Mouse (Mus musculus): ENCODE results near the gene Foxp3.

The Foxp3 gene

DNA sequence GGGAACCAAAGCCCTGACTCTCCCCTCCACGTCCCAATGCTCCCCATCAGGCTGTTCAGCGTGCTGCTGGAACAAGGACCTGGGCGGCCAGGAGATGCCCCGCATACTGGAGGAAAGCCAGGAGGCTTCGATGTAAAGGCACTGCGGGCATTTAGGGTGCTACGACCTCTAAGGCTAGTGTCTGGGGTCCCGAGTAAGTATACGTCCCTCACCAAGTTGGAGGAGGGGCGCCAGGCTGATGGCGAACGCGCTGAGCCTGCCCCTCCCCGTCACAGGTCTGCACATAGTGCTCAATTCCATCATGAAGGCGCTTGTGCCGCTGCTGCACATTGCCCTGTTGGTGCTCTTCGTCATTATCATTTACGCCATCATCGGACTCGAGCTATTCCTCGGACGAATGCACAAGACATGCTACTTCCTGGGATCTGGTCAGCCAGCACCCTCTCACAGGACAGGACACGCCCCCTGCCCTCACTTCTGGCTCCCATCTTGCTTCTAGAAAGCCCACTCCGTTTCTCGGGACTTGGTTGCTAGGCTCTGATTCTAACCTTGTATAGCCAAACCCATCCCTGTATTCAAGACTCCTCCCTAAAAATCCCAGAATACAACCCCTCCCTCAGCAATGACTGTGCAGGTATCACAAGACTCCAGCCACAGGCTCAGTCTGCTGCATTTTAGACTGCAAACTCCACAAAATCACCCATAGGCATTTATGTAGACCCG, 37.3 kb downstream of the Foxp3 start:
- DNase-seq (ENCODE audit: low read depth, low spot score) = no peak

DNA sequence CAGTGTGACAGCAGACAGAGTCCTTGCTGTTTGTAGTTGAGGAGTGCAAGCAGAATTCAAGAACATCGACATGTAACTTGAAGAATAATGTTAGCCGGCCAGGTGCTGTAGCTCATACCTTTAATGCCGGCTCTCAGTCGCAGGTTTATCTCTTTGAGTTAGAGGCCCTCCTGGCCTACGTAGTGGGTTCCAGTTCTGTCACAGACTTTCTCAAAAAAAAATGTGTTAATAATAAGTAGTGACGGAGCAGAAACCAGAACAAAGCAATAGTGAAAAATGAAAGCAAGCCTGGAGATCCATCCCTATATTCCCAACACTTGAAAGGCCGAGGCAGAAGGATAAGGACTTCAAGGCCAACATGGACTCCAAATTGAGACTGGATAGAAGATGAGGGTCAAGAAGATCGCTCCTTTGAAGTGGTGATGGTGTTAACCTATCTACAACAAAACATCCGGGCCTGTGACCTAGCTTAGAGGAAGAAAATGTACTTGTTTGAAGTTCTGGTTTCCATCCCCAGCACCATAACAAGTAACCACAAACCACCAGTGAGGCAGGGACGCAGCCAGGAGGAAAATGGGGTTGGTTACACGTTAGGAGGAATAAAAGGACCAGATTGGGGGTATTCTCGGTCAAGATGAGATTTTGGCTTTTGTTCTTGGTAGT, 44.6 kb downstream of the Foxp3 start:
- DNase-seq (ENCODE audit: low read depth, low spot score) = no peak

DNA sequence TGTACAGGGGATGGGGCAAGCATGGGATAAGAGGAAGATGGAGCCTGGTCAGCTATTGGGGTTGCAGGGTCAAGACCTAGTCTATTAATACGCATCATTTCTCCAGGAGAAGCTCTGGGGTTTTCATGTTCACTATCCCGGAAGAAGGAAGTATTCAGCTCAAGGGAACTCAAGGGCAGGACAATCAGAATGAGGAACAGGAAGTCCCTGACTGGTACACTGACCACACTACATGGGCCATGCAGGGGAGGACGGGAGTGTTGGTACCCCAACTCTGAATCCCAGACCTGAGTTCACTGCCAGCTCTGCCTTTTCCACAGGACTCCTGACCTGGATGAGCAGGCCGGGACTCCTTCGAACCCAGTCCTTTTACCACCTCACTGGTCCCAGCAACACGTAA, 59.1 kb downstream of the Foxp3 start:
- no peak for DNase-seq (ENCODE audit: low read depth, low spot score)

- DNase-seq (ENCODE audit: low read depth, low spot score) = no peak
These were observed 61.7 kb downstream of the Foxp3 start for GRCm38 (mm10) chrX:7635101-7635500.

GRCm38 (mm10) chrX:7638401-7639091, 65.1 kb downstream of the Foxp3 start, which contains the start of gene Syp:
TSS of gene Syp (plus strand) at chrX:7638471.
- no peak for DNase-seq (ENCODE audit: low read depth, low spot score)

DNA sequence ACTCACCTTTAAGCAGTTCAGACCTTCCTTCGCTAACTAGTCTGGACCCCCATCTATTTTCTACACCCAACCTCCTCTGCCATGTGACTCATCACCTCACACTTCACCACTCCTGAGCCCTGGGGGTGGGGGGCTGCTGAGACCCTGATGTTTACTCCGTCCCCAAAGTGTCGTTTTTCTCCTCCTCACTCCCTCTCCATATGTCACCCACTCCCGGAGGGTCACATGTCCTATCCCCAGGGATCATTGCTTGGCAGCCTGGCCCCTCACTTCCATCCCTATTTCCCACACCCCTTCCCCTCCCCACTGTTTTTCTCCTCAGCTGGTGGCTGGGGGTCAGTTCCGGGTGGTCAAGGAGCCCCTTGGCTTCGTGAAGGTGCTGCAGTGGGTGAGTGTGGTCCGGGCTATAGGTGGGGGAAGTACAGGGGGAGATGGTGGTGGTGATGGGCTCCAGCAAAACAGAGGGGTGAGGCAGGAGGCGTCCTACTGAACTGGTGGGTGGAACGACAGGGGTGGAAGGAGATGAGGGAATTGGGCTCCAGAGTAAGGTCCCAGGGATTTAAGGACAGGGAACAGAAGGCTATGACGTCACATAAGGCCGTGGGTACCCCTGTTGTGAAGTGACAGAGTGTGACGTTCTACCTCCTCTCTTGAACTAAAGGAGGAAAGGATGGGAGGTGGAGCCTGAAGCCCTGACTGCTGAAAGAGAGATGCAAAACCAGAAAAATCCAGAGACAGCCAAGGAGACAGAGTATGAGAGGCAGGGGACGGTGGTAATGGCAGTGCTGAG, 66.3 kb downstream of the Foxp3 start:
- DNase-seq (ENCODE audit: low read depth, low spot score) = no peak

DNA sequence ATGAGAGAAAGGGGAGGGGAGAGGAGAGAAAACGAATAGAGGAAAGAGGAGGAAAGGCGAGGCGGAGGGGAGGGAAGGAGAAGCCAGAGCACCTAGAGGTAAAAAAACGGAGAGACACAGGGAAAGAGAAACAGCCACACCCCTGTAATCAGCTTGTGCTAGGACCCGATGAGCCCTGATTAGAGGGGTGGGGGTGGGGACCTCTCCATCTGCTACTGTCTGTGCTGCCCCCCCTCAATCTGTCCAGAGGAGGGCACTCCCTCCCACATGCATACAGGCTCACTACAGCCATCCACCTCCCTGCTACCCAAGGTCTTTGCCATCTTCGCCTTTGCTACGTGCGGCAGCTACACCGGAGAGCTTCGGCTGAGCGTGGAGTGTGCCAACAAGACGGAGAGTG, 67.3 kb downstream of the Foxp3 start:
- no peak for DNase-seq (ENCODE audit: low read depth, low spot score)

All from 3T3-L1 (cell line).